Mouse (Mus musculus): ENCODE results near the gene Slc2a4. TPM values are rescaled to one million over a fixed set of nuclear protein-coding genes. Genes with fewer than 3 reads are reported as not detected.
A peak's percentile ranks its signal among the peaks of the same experiment; 100 is the strongest.

The Slc2a4 gene
- polyA plus RNA-seq, 1 experiment from 2014 or later: 2.2 TPM

DNA sequence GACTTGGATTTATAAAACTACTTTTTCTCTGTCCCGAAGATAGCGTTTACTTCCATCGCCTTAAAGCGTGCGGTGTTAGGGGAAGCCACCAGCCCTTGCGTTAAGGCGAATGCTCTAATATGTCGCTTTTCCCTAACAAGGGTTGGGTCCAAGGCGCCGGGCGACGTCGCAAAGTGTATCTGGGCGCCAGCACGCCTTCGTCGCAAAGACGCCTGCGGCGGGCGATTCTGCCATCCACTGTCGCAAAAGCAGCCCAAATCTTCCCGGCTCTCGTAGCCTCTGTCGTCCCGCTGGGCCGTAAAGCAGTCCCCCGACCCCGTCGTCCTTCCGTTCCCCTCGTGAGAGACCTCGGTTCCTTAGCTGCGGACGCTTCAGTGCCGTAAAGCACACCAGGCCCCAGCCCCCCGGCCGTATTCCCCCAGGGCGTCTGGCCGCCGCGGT is 46.6 kb downstream of the Slc2a4 start:
- H3K4me2 ChIP-seq (replicated peaks): peak overlapping the region; percentile 98
- peak overlapping the region; percentile 99 for H3K27ac ChIP-seq
- peaks cover 29% of the 10 kb centered on the region for H3K4me1 ChIP-seq (replicated peaks; ENCODE audit: control insufficient read depth, insufficient read depth, low read length)
- WGBS: under 1% methylated on average over 42 of the region's 42 CpGs
- peak; percentile 83 for ATAC-seq (ENCODE audit: low FRiP score)
- H3K4me3 ChIP-seq (replicated peaks; ENCODE audit: low read length): peak overlapping the region; percentile 93
- DNase-seq (ENCODE audit: low spot score): peak; percentile 95
- H3K27me3 ChIP-seq (ENCODE audit: control insufficient read depth, insufficient read depth, low read length): no peaks in the 10 kb centered on the region
- peak overlapping the region; percentile 99 for H3K9ac ChIP-seq
- H3K36me3 ChIP-seq (replicated peaks; ENCODE audit: control insufficient read depth, insufficient read depth): peaks cover 29% of the 10 kb centered on the region
- H3K9me3 ChIP-seq (ENCODE audit: control insufficient read depth, low read length): no peaks in the 10 kb centered on the region

GRCm38 (mm10) chr11:69900471-69901405 is 47.2 kb downstream of the Slc2a4 start, which contains the start of the genes 2810408A11Rik and Neurl4:
2810408A11Rik (minus strand) TSS chr11:69900987.
Neurl4 (plus strand) TSS chr11:69901072.
- H3K4me1 ChIP-seq (replicated peaks; ENCODE audit: control insufficient read depth, insufficient read depth, low read length): peaks cover 29% of the 10 kb centered on the region

GRCm38 (mm10) chr11:69899870-69900269 is 48.1 kb downstream of the Slc2a4 start:
- Histone ChIP-seq H3K4me2 (replicated peaks) (peak overlapping the region; percentile 98), H3K4me1 (replicated peaks; ENCODE audit: control insufficient read depth, insufficient read depth, low read length) (peaks cover 29% of the 10 kb centered on the region), H3K27me3 (ENCODE audit: control insufficient read depth, insufficient read depth, low read length) (no peaks in the 10 kb centered on the region), H3K9me3 (ENCODE audit: control insufficient read depth, low read length) (no peaks in the 10 kb centered on the region), H3K4me3 (replicated peaks; ENCODE audit: low read length) (peak overlapping the region; percentile 93), H3K36me3 (replicated peaks; ENCODE audit: control insufficient read depth, insufficient read depth) (peaks cover 13% of the 10 kb centered on the region), H3K9ac (peak overlapping the region; percentile 99), H3K27ac (peak overlapping the region; percentile 99)
- no peak for ATAC-seq (ENCODE audit: low FRiP score)
- 28% methylated on average over 4 of the region's 4 CpGs for WGBS
- DNase-seq (ENCODE audit: low spot score): no peak

More at GRCm38 (mm10) chr11:69900471-69901405, 47.2 kb downstream of the Slc2a4 start, which contains the start of the genes 2810408A11Rik and Neurl4:
- Histone ChIP-seq H3K9ac (peak within 1 kb of the TSS; percentile 99), H3K27me3 (ENCODE audit: control insufficient read depth, insufficient read depth, low read length) (no peaks in the 10 kb centered on the region), H3K9me3 (ENCODE audit: control insufficient read depth, low read length) (no peaks in the 10 kb centered on the region), H3K36me3 (replicated peaks; ENCODE audit: control insufficient read depth, insufficient read depth) (peaks cover 22% of the 10 kb centered on the region), H3K27ac (peak within 1 kb of the TSS; percentile 99), H3K4me3 (replicated peaks; ENCODE audit: low read length) (peak within 1 kb of the TSS; percentile 93), H3K4me2 (replicated peaks) (peak within 1 kb of the TSS; percentile 98)
- DNase-seq (ENCODE audit: low spot score) (peak; percentile 91), ATAC-seq (ENCODE audit: low FRiP score) (peak; percentile 92)
- WGBS: under 1% methylated on average over 38 of the region's 38 CpGs

DNA sequence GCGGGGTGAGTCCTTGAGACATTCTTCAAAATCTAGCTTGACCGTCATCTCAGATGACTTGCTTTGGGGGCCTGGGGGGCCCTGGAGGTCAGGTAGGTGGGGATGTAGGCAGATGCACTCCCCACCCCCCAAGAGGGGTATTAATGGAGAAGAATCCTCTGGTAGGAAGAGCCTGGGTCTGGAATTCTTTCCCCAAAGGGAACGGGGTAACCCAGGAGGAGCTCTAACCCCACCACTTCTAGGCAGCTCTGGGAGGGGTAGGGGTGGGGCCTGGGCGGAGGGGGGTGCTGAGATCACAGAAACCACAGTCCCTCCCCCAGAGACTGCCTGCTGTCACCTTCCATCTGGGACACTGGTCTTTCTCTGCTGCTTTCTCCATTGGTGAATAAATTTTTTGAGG is 52.7 kb downstream of the Slc2a4 start, which contains the start of gene Acap1:
Gene Acap1 (minus strand): TSS at position 249 of the 400 bp plus-strand sequence.
- no peaks in the 10 kb centered on the region for H3K27me3 ChIP-seq (ENCODE audit: control insufficient read depth, insufficient read depth, low read length)
- ATAC-seq (ENCODE audit: low FRiP score): no peak
- no peak within 1 kb of the TSS for H3K9ac ChIP-seq
- no peak within 1 kb of the TSS for H3K4me2 ChIP-seq (replicated peaks)
- H3K4me1 ChIP-seq (replicated peaks; ENCODE audit: control insufficient read depth, insufficient read depth, low read length): peaks cover 16% of the 10 kb centered on the region
- 78% methylated on average over 4 of the region's 4 CpGs for WGBS
- DNase-seq (ENCODE audit: low spot score): no peak
- H3K27ac ChIP-seq: no peak within 1 kb of the TSS
- H3K36me3 ChIP-seq (replicated peaks; ENCODE audit: control insufficient read depth, insufficient read depth): no peaks in the 10 kb centered on the region
- H3K9me3 ChIP-seq (ENCODE audit: control insufficient read depth, low read length): no peaks in the 10 kb centered on the region
- no peak within 1 kb of the TSS for H3K4me3 ChIP-seq (replicated peaks; ENCODE audit: low read length)

DNA sequence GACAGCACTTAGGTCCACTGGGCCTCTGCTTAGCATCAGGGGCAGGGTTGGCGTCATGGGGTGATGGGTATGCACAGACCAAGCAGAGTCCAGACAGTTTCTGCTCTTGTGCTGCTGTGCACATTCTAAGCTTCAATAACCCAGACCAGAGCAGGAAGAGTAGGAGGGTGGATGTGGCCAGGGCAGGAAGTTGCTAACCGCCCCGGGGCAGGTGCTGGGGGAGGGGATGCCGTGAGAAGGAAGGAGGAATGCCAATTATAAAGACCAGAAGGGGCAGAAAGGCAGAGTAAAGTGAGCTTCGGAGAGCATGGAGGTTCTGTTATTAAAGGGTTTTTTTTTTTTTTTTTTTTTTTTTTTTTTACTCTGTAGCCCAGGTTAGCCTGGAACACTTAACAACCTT is 53.3 kb downstream of the Slc2a4 start:
- no peak overlapping the region for H3K27ac ChIP-seq
- 82% methylated on average over 5 of the region's 5 CpGs for WGBS
- H3K9me3 ChIP-seq (ENCODE audit: control insufficient read depth, low read length): no peaks in the 10 kb centered on the region
- H3K4me2 ChIP-seq (replicated peaks): no peak overlapping the region
- no peak overlapping the region for H3K9ac ChIP-seq
- ATAC-seq (ENCODE audit: low FRiP score) (no peak), DNase-seq (ENCODE audit: low spot score) (no peak)
- no peaks in the 10 kb centered on the region for H3K36me3 ChIP-seq (replicated peaks; ENCODE audit: control insufficient read depth, insufficient read depth)
- H3K27me3 ChIP-seq (ENCODE audit: control insufficient read depth, insufficient read depth, low read length): no peaks in the 10 kb centered on the region
- H3K4me3 ChIP-seq (replicated peaks; ENCODE audit: low read length): no peak overlapping the region
- peaks cover 12% of the 10 kb centered on the region for H3K4me1 ChIP-seq (replicated peaks; ENCODE audit: control insufficient read depth, insufficient read depth, low read length)

Small RNAs within 50 kb of the gene (microRNA-seq; reads per million reads assigned to microRNA genes)
- gene Gm44349: not detected

Other genes with a start within 250 kb of the Slc2a4 start
- gene Polr2a, start 189.6 kb downstream of the Slc2a4 start, polyA plus RNA-seq (2014; fragmentation: Nextera tagmentation; extraction: Ambion mirVana): 24.3 and 26.9 TPM in 2 replicates
- gene Slc35g3, start 186.2 kb downstream of the Slc2a4 start, polyA plus RNA-seq (2014; fragmentation: Nextera tagmentation; extraction: Ambion mirVana): 0.27 and 0.39 TPM in 2 replicates
- 4.6 TPM in 2 replicates for gene Zbtb4, start 182.3 kb downstream of the Slc2a4 start, polyA plus RNA-seq (2014; fragmentation: Nextera tagmentation; extraction: Ambion mirVana)
- 1.4 and 1.6 TPM in 2 replicates for gene Chrnb1, start 152.2 kb downstream of the Slc2a4 start, polyA plus RNA-seq (2014; fragmentation: Nextera tagmentation; extraction: Ambion mirVana)
- gene Fgf11, start 146.3 kb downstream of the Slc2a4 start, polyA plus RNA-seq (2014; fragmentation: Nextera tagmentation; extraction: Ambion mirVana): 4.3 TPM in 2 replicates
- gene Tmem102, start 142.6 kb downstream of the Slc2a4 start, polyA plus RNA-seq (2014; fragmentation: Nextera tagmentation; extraction: Ambion mirVana): 0.90 and 1.9 TPM in 2 replicates
- gene Gm39566, start 132.9 kb downstream of the Slc2a4 start, polyA plus RNA-seq (2014; fragmentation: Nextera tagmentation; extraction: Ambion mirVana): not detected in 2 replicates
- gene Spem2, start 129.7 kb downstream of the Slc2a4 start, polyA plus RNA-seq (2014; fragmentation: Nextera tagmentation; extraction: Ambion mirVana): not detected in 2 replicates
- gene Spem1, start 126.0 kb downstream of the Slc2a4 start, polyA plus RNA-seq (2014; fragmentation: Nextera tagmentation; extraction: Ambion mirVana): 0.40 and 0.44 TPM in 2 replicates
- gene Nlgn2, start 110.4 kb downstream of the Slc2a4 start, polyA plus RNA-seq (2014; fragmentation: Nextera tagmentation; extraction: Ambion mirVana): 22.3 and 24.7 TPM in 2 replicates
- gene Tmem256, start 109.7 kb downstream of the Slc2a4 start, polyA plus RNA-seq (2014; fragmentation: Nextera tagmentation; extraction: Ambion mirVana): 321 and 409 TPM in 2 replicates
- 39.3 and 39.8 TPM in 2 replicates for gene Plscr3, start 101.8 kb downstream of the Slc2a4 start, polyA plus RNA-seq (2014; fragmentation: Nextera tagmentation; extraction: Ambion mirVana)
- gene Tnk1, start 89.5 kb downstream of the Slc2a4 start, polyA plus RNA-seq (2014; fragmentation: Nextera tagmentation; extraction: Ambion mirVana): not detected in 2 replicates
- gene Tmem95, start 70.2 kb downstream of the Slc2a4 start, polyA plus RNA-seq (2014; fragmentation: Nextera tagmentation; extraction: Ambion mirVana): not detected in 2 replicates
- 2.2 and 2.3 TPM in 2 replicates for gene Kctd11, start 66.8 kb downstream of the Slc2a4 start, polyA plus RNA-seq (2014; fragmentation: Nextera tagmentation; extraction: Ambion mirVana)
- 0.20 and 0.33 TPM in 2 replicates for gene Acap1, start 52.6 kb downstream of the Slc2a4 start, polyA plus RNA-seq (2014; fragmentation: Nextera tagmentation; extraction: Ambion mirVana)
- gene 2810408A11Rik, start 47.2 kb downstream of the Slc2a4 start, polyA plus RNA-seq (2014; fragmentation: Nextera tagmentation; extraction: Ambion mirVana): 5.4 and 7.6 TPM in 2 replicates
- gene Neurl4, start 47.1 kb downstream of the Slc2a4 start, polyA plus RNA-seq (2014; fragmentation: Nextera tagmentation; extraction: Ambion mirVana): 25.6 and 28.1 TPM in 2 replicates
- gene Gps2, start 34.3 kb downstream of the Slc2a4 start, polyA plus RNA-seq (2014; fragmentation: Nextera tagmentation; extraction: Ambion mirVana): 50.4 and 56.5 TPM in 2 replicates
- 1,061 and 1,077 TPM in 2 replicates for gene Eif5a, start 26.2 kb downstream of the Slc2a4 start, polyA plus RNA-seq (2014; fragmentation: Nextera tagmentation; extraction: Ambion mirVana)
- gene Ybx2, start 12.4 kb downstream of the Slc2a4 start, polyA plus RNA-seq (2014; fragmentation: Nextera tagmentation; extraction: Ambion mirVana): 7.1 and 7.3 TPM in 2 replicates
- 0.32 and 0.47 TPM in 2 replicates for gene Cldn7, start 16.6 kb upstream of the Slc2a4 start, polyA plus RNA-seq (2014; fragmentation: Nextera tagmentation; extraction: Ambion mirVana)
- gene Ctdnep1, start 33.0 kb upstream of the Slc2a4 start, polyA plus RNA-seq (2014; fragmentation: Nextera tagmentation; extraction: Ambion mirVana): 25.5 and 29.4 TPM in 2 replicates
- gene Elp5, start 34.3 kb upstream of the Slc2a4 start, polyA plus RNA-seq (2014; fragmentation: Nextera tagmentation; extraction: Ambion mirVana): 168 and 169 TPM in 2 replicates
- 624 and 628 TPM in 2 replicates for gene Gabarap, start 43.0 kb upstream of the Slc2a4 start, polyA plus RNA-seq (2014; fragmentation: Nextera tagmentation; extraction: Ambion mirVana)
- 38.0 and 38.4 TPM in 2 replicates for gene Phf23, start 47.6 kb upstream of the Slc2a4 start, polyA plus RNA-seq (2014; fragmentation: Nextera tagmentation; extraction: Ambion mirVana)
- gene Dvl2, start 52.4 kb upstream of the Slc2a4 start, polyA plus RNA-seq (2014; fragmentation: Nextera tagmentation; extraction: Ambion mirVana): 17.9 and 20.9 TPM in 2 replicates
- gene Acadvl, start 67.2 kb upstream of the Slc2a4 start, polyA plus RNA-seq (2014; fragmentation: Nextera tagmentation; extraction: Ambion mirVana): 49.9 and 56.1 TPM in 2 replicates
- gene Dlg4, start 68.8 kb upstream of the Slc2a4 start, polyA plus RNA-seq (2014; fragmentation: Nextera tagmentation; extraction: Ambion mirVana): 25.6 and 26.6 TPM in 2 replicates
- 2.4 and 4.1 TPM in 2 replicates for gene Asgr1, start 105.9 kb upstream of the Slc2a4 start, polyA plus RNA-seq (2014; fragmentation: Nextera tagmentation; extraction: Ambion mirVana)
- not detected in 2 replicates for gene Asgr2, start 144.5 kb upstream of the Slc2a4 start, polyA plus RNA-seq (2014; fragmentation: Nextera tagmentation; extraction: Ambion mirVana)
- 0.93 and 1.1 TPM in 2 replicates for gene Mgl2, start 182.1 kb upstream of the Slc2a4 start, polyA plus RNA-seq (2014; fragmentation: Nextera tagmentation; extraction: Ambion mirVana)
- gene Clec10a, start 208.0 kb upstream of the Slc2a4 start, polyA plus RNA-seq (2014; fragmentation: Nextera tagmentation; extraction: Ambion mirVana): 0.78 and 1.2 TPM in 2 replicates

Data from hindbrain, embryonic 14.5 days (tissue).